Mouse (Mus musculus) colon, adult 2 months (tissue): ENCODE data around the gene Ankrd50. TPM values are rescaled to one million over a fixed set of nuclear protein-coding genes. Genes with fewer than 3 reads are reported as not detected.

Experiments
- polyA plus RNA-seq: library from polyadenylated mRNA; depleted of rRNA; stranded (reverse); fragments of >200 nt; gene quantifications from 2 replicates; pipeline ENCODE4 v1.2.3, GENCODE M21; 2012; rRNA removed

The Ankrd50 gene
- polyA plus RNA-seq: 22.2 and 24.8 TPM in 2 replicates

GRCm38 (mm10) chr3:38484191-38485106 lies at the start of gene Ankrd50:
Ankrd50 (minus strand) TSS chr3:38484844.

